Mouse (Mus musculus) adrenal gland, postnatal 10 days (tissue): Measurements from ENCODE around the gene Galnt15. TPM values are rescaled to one million over a fixed set of nuclear protein-coding genes. Genes with fewer than 3 reads are reported as not detected.

Experiments
- DNase-seq: peaks from one replicate; pipeline ENCODE4 v3.0.0; 2021; ENCODE audit warnings: mixed read lengths
- total RNA-seq, 2 experiments: library from RNA; stranded (reverse); gene quantifications; 2 replicates each; pipeline ENCODE4 v1.2.3; 2021

The Galnt15 gene
- total RNA-seq, 2 experiments from 2014 or later, result 10.2 to 10.6 TPM

DNA sequence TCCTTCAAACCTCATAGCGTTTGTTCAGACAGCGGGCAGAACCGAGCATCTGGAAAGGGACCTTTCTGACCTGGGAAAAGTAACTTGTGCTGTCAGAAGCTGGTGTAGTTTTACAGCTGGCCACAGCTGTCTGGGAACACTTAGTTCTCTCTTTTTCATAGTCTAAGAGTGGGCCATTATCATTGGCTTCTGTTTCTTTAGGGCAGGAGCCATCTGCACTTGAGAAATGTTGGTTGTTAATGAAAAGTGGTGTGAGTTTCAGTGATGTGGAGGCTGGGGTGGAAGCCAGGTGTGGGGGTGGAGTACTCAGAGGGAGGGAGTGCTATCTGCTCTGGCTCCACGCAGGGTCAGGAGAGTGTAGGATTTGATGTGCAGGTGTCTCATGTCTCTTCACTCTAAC lies 62.3 kb downstream of the Galnt15 start:
- no peak for DNase-seq

DNA sequence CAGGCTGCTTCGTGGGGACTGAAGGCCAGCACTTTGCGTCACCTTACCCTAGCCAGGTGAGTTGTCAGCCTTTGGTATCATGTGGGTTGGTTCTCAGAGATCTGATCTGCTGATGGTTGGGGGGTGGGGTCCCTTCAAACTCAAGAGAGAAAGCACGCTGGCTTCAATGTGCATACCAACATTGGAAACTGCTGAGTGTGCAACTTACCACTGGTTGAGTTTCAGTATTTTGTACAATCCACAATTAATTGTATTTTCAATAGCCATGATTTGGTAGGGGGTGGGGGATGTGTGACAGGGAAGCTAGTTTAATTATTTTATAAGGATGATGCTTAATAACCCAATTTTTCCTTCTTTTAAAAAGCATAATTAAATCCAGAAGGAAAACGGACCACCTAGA lies 62.9 kb downstream of the Galnt15 start:
- no peak for DNase-seq

DNA sequence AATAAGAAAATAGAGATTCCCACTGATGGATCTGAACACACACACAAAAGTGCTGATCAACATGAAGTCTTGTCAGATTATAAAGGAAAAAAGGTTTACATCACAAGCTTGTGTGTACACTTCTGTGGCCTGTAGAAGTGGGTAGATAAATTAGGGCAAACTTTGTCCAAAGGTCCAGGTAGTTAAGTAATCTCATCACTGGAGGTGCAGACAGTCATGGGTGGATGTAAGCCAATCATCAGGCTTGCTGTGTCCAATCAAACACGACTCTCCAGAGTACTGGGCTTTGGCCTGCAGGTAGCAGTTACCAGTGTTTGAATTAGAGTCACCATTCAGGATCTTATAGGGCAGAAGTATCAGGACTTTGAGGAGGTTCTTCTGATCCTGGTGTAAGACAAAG lies 64.2 kb downstream of the Galnt15 start:
- no peak for DNase-seq

DNA sequence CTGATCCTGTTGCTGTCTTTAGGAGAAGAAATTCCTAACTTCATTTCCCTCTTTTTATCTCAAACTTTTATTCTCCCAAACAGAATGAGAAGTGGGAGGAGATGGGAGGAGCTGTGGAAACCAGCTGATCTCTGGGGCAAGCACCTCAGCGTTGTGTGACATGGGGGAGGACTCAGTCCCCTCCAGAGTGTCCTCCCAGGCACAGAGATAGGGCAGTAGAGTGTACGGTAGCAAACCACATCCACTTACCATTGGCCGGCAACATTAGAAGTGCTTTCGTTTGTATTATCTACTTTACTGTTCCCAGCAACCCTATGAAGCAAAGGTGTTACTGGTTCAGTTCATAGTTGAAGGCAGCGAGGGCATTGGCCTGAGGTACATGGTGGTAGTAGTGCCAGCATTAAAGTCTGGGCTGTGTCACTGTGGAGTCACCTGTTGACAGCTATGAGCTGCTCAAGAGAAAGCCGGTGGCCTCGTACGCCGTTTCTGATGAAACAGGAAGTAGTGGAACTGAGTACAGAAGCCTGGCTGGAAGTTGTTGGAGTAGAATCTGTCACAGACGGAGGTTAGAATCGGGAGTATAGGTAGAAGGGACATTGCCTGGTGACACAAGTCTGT lies 64.8 kb downstream of the Galnt15 start:
- no peak for DNase-seq

DNA sequence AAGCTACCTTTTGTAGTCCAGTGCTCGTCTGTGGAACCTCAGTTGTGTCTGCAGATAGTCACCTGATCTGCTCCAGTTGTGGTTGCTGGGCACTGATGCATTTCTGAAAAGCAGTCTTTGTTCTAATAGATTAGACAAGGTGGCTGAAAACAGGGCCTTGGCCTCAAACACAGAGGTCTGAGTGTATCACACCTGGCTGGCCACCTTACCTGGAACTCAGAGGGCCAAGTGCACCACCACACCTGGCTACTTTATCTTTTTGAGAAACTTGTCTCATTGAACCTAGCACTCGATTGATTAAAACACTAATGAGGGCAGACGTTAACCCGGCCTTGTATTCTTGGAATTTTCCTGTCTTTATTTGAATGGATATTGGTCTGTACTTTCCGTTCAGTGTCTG lies 66.9 kb downstream of the Galnt15 start:
- no peak for DNase-seq

- no peak for DNase-seq
These were observed 68.0 kb downstream of the Galnt15 start for GRCm38 (mm10) chr14:32096740-32097139.

- DNase-seq, result no peak
These were observed 68.9 kb downstream of the Galnt15 start for GRCm38 (mm10) chr14:32097691-32098090.

- no peak for DNase-seq
These were observed 70.2 kb downstream of the Galnt15 start for GRCm38 (mm10) chr14:32098951-32099350.

GRCm38 (mm10) chr14:32103556-32103955 lies 74.8 kb downstream of the Galnt15 start:
- no peak for DNase-seq

DNA sequence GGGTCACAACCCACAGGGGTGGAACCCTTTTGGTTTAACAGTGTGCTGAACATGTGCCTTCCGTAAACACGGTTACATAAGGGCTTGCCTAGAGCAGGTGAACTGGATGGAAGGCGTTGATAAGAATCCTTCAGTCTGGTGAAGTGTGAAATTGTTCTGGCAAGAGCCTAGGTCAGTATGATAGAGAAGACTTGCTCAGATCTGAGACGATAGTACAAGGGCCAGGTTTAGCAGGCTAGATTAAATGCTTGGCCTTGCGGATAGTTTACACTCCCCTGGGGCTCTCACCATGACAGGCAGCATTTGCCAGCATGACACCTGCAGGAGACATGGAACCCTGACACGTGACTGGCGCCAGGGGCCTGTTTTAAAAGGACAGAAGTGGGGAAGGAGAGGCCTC lies 76.9 kb downstream of the Galnt15 start:
- DNase-seq, result no peak

- DNase-seq, result no peak
These were observed 78.1 kb downstream of the Galnt15 start for GRCm38 (mm10) chr14:32106911-32107310.

Other genes starting within 250 kb of the Galnt15 start
- gene Ankrd28, start 198.3 kb upstream of the Galnt15 start, total RNA-seq, result 10 to 100 TPM; 26.9 to 37.5 TPM
- 10 to 100 TPM; 49.9 to 59.8 TPM for gene Oxnad1, start 56.4 kb downstream of the Galnt15 start, total RNA-seq
- 10 to 100 TPM; 63.0 to 64.2 TPM for gene Dph3, start 56.7 kb downstream of the Galnt15 start, total RNA-seq
- gene Msmb, start 113.0 kb downstream of the Galnt15 start, total RNA-seq, result not detected
- gene Ncoa4, start 130.9 kb downstream of the Galnt15 start, total RNA-seq, result 100 to 1,000 TPM; 154 to 170 TPM
- gene Timm23, start 172.9 kb downstream of the Galnt15 start, total RNA-seq, result 100 to 1,000 TPM; 159 to 175 TPM
- 10 to 100 TPM; 50.2 to 54.2 TPM for gene Parg, start 173.0 kb downstream of the Galnt15 start, total RNA-seq